Mouse (Mus musculus) olfactory bulb, adult 2 months (tissue): ENCODE measurements around the gene Cd34.

ENCODE experiments used
- CTCF ChIP-seq: fragments of 200-500 bp; IDR thresholded peaks from 2 replicates; pipeline ENCODE4 v1.5.1; 2012; ENCODE audit warnings: low read depth, mild to moderate bottlenecking, low read length, moderate library complexity; ENCODE audit not compliant: insufficient read depth
- POLR2A ChIP-seq: fragments of 200-500 bp; IDR thresholded peaks from 2 replicates; pipeline ENCODE4 v1.6.1; 2012; ENCODE audit warnings: mild to moderate bottlenecking, low read depth, low read length, moderate library complexity; ENCODE audit not compliant: insufficient read depth

DNA sequence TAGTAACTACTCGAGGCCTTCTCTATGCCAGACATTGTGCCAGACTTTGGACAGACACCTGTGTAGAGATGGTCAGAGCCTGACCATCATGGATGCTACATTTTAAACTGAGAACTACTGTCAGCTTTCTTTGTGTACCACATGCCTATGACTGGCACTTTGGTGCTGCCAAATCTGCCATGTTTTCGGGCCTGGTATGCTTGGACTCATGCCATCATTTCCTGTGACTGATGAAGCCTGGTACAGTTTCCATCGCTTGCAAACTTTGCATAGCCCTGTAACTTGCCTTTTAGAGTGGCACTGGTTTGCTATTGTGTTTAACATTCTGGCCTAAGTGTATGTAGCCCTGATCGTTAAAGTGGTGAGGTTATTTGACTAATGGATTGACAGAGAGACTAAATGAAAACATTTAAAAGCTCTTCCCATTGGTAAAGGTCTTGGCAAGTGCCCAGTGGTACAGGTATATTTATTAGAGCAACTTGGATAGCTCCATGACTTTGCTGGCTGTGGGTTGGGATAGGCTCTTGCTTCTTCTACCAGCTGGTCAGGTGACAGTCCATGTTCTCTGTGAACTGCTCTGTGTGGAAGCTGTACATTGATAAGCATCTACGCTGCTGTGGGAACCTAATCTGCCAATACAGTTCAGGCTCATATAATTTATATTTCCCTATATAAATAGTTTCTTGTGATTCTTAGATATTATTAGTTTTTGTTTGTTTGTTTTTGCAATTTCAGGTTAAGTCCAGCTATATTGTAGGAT, 44.5 kb downstream of the Cd34 start:
- TF ChIP-seq CTCF: no peak
- no peak for TF ChIP-seq POLR2A
